Mouse (Mus musculus) neural tube, embryonic 11.5 days (tissue): ENCODE results near the gene Zfp69. TPM values are rescaled to one million over a fixed set of nuclear protein-coding genes. Genes with fewer than 3 reads are reported as not detected.

Experiments
- ATAC-seq: fragments of 200-750 bp; cut with Nextera tagmentation; 2 replicates; pipeline ENCODE4 v1.8.0; 2017; ENCODE audit warnings: moderate number of reproducible peaks, mild to moderate bottlenecking, moderate TSS enrichment, moderate library complexity; ENCODE audit not compliant: insufficient read depth, low FRiP score, low TSS enrichment
- DNase-seq: peaks from one replicate; pipeline ENCODE4 v3.0.0-alpha.2; 2015; ENCODE audit warnings: low spot score
- H3K27ac ChIP-seq: fragments of 300-500 bp; sonication (generic); 2 replicates; pipeline ENCODE4 v1.5.1; 2014; ENCODE audit warnings: low read depth, mild to moderate bottlenecking, low read length
- H3K27me3 ChIP-seq: fragments of 300-500 bp; sonication (generic); 2 replicates; pipeline ENCODE4 v1.6.1; 2014; ENCODE audit warnings: mild to moderate bottlenecking, low read length, mixed read lengths; ENCODE audit not compliant: control insufficient read depth, insufficient read depth
- H3K36me3 ChIP-seq: fragments of 300-500 bp; sonication (generic); 2 replicates; pipeline ENCODE4 v1.6.1; 2014; ENCODE audit warnings: mild to moderate bottlenecking, low read length, moderate library complexity, mixed read lengths; ENCODE audit not compliant: control insufficient read depth, insufficient read depth
- H3K4me1 ChIP-seq: fragments of 300-500 bp; sonication (generic); 2 replicates; pipeline ENCODE4 v1.6.1; 2014; ENCODE audit warnings: low read length, mixed read lengths; ENCODE audit not compliant: control insufficient read depth, insufficient read depth
- H3K4me2 ChIP-seq: fragments of 300-500 bp; sonication (generic); 2 replicates; pipeline ENCODE4 v1.6.1; 2014; ENCODE audit warnings: low read depth, mild to moderate bottlenecking, moderate library complexity
- H3K4me3 ChIP-seq: fragments of 300-500 bp; sonication (generic); 2 replicates; pipeline ENCODE4 v1.5.1; 2014; ENCODE audit warnings: low read depth, low read length
- H3K9ac ChIP-seq: fragments of 300-500 bp; sonication (generic); 2 replicates; pipeline ENCODE4 v1.6.1; 2014; ENCODE audit warnings: mild to moderate bottlenecking, low read length
- H3K9me3 ChIP-seq: fragments of 300-500 bp; sonication (generic); 2 replicates; pipeline ENCODE4 v1.6.1; 2016; ENCODE audit warnings: low read length; ENCODE audit not compliant: control insufficient read depth
- WGBS: fragments of 180-500 bp; shearing (Covaris S2); extraction: QIAGEN DNeasy Blood & Tissue Kit; methylation state at CpG from one replicate; pipeline ENCODE4 v1.1.7; 2014; 5-methylcytosine and 5-hydroxymethylcytosine counted together
- polyA plus RNA-seq: library from polyadenylated mRNA; unstranded; fragments of >200 nt; fragmentation: Nextera tagmentation; extraction: Ambion mirVana; gene quantifications from 2 replicates; pipeline ENCODE4 v1.2.1, GENCODE M21; 2014

Zfp69 gene
- polyA plus RNA-seq, 1 experiment from 2014 or later, result 9.7 TPM

DNA sequence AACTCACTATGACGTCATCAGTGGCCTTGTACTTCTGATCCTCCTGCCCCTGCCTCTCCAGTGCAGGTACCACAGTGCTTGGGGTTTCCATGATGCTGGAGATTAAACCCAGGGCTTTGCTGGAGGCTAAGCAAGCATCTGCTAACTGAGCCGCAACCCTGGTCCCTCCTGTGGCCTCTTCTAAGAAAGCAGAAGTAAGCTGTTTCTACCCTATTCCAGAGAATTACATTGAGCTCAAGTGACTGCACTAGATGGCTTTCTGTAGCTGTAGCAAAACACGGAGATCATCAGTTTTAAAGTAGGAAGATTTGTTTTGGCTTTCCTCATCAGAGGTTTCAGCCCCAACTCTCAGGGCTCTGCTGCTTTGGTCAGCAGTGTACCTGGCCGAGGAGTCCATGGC is 37.0 kb downstream of the Zfp69 start:
- H3K27ac ChIP-seq, result no peak overlapping the region
- 72% methylated on average over 4 of the region's 4 CpGs for WGBS
- H3K4me2 ChIP-seq, result no peak overlapping the region
- no peak for DNase-seq
- H3K9ac ChIP-seq, result no peak overlapping the region
- no peaks in the 10 kb centered on the region for H3K4me1 ChIP-seq
- no peaks in the 10 kb centered on the region for H3K27me3 ChIP-seq
- no peak for ATAC-seq
- no peaks in the 10 kb centered on the region for H3K9me3 ChIP-seq
- no peak overlapping the region for H3K4me3 ChIP-seq
- no peaks in the 10 kb centered on the region for H3K36me3 ChIP-seq

DNA sequence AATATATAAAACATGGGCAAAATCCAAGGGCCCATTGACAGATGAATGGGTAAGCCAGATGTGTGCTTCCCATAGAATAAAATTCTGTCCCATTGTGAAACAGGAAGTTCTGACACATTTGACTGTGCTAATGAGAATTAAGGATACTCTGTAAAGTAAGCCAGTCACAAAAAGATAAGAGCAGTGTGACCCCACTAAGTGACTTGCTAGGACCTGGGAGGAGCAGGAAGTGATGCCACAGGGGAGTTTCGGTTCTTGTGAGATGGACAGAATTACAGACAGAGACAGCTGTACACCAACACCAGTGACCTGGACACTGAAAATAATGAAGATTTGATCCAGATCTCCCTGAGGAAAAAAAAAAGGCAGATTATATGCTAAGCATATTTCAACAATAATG is 37.6 kb downstream of the Zfp69 start:
- Histone ChIP-seq H3K27me3 (no peaks in the 10 kb centered on the region), H3K4me2 (no peak overlapping the region), H3K9ac (no peak overlapping the region), H3K4me1 (no peaks in the 10 kb centered on the region), H3K36me3 (no peaks in the 10 kb centered on the region), H3K4me3 (no peak overlapping the region), H3K9me3 (no peaks in the 10 kb centered on the region), H3K27ac (no peak overlapping the region)
- no peak for ATAC-seq
- WGBS, result 82% methylated on average over 1 of the region's 1 CpGs
- no peak for DNase-seq

DNA sequence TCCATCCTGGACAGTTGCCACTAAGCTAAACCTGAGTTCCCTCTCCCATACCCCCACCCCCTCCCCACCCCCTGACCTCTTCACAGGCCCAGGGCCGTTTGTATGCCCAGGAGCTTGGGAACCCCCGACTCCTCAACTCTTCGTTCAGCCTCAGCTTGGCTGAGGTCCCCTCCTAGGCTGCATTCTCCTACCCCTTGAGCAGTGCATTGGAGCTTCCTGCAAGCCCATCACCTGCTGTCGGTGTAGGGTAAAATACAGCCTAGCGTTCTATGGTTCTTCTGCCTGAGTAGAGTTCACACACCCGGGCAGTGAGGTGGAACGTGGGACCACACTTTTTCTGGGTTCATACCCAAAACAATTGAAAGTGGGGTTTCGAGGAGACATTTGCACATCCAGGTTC is 38.1 kb downstream of the Zfp69 start:
- DNase-seq (no peak), ATAC-seq (no peak)
- no peak overlapping the region for H3K4me2 ChIP-seq
- no peak overlapping the region for H3K4me3 ChIP-seq
- H3K36me3 ChIP-seq, result no peaks in the 10 kb centered on the region
- 64% methylated on average over 8 of the region's 8 CpGs for WGBS
- H3K9ac ChIP-seq, result no peak overlapping the region
- H3K27me3 ChIP-seq, result no peaks in the 10 kb centered on the region
- no peaks in the 10 kb centered on the region for H3K4me1 ChIP-seq
- H3K9me3 ChIP-seq, result no peaks in the 10 kb centered on the region
- H3K27ac ChIP-seq, result no peak overlapping the region

DNA sequence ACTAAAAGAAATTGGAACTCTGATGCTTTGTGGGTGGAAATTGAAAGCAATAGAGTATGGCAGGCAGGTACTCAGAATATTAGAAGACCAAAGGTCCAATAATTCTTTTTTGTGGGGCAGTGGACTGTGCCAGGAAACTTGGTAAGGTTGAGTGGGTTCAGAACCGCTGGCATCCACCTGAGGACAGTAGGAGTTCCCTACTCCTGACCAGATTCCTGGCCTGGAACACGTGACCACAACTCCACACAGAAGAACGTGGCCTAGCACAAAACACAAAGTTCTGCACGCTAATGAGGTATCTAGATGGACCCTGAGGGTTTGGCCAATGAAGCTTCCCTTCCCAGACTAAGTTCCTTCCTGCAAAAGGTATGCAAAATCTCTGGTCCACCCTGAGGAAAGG is 38.6 kb downstream of the Zfp69 start:
- no peaks in the 10 kb centered on the region for H3K9me3 ChIP-seq
- H3K36me3 ChIP-seq, result no peaks in the 10 kb centered on the region
- WGBS, result 58% methylated on average over 4 of the region's 4 CpGs
- no peak for DNase-seq
- no peak overlapping the region for H3K27ac ChIP-seq
- no peaks in the 10 kb centered on the region for H3K27me3 ChIP-seq
- H3K4me3 ChIP-seq, result no peak overlapping the region
- H3K4me1 ChIP-seq, result no peaks in the 10 kb centered on the region
- no peak overlapping the region for H3K4me2 ChIP-seq
- no peak for ATAC-seq
- H3K9ac ChIP-seq, result no peak overlapping the region

DNA sequence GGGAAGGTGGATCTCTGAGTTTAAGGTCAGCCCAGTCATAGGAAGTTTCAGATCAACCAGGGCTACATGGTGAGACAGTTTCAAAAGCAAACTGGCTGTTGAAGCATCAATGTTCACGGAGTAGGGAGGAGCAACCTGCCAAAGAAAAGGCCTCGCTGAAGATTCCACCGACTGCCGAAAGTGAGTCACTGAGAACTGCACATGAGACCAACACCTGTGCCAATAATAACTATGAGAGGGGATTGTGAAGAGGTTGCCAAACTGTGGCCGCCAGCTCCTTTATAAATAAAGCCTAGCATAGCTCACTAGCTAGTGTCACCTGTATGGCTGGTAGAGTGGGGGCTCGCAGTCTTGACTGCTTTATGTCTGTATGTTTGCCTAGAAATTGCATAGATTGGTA is 40.4 kb downstream of the Zfp69 start:
- Histone ChIP-seq H3K4me1 (no peaks in the 10 kb centered on the region), H3K27me3 (no peaks in the 10 kb centered on the region), H3K4me2 (no peak overlapping the region), H3K4me3 (no peak overlapping the region), H3K36me3 (no peaks in the 10 kb centered on the region), H3K9ac (no peak overlapping the region), H3K27ac (no peak overlapping the region), H3K9me3 (no peaks in the 10 kb centered on the region)
- WGBS, result 85% methylated on average over 6 of the region's 6 CpGs
- ATAC-seq (no peak), DNase-seq (no peak)

DNA sequence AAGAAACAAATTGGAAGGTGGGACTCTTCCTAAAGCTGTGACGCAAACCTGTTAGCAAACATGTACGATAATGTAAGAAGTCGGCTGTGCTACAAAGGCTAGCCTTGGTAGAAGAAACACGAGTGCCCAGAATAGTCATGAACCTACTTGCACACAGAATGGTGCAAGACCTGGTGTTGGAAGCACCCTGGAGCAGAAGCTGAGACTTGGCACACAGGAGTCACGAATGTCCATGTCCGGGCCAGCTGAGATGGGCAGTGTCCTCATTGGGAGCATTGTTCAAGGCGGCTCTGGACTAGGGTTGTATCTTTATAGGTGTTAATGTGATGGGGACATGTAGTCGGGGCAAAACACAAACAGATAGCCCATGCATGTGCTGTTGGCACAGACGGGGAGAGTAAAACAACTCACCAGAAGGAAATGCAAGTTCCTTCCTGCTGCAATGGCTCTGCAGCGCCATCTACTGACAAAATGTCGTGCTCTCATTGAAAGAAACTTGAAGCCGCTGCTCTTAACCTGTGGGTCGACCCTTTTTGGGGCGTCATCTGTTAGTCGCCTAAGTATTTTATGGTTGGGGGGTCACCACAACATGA is 41.8 kb downstream of the Zfp69 start:
- no peaks in the 10 kb centered on the region for H3K4me1 ChIP-seq
- H3K27ac ChIP-seq, result no peak overlapping the region
- H3K9ac ChIP-seq, result no peak overlapping the region
- H3K4me2 ChIP-seq, result no peak overlapping the region
- H3K9me3 ChIP-seq, result no peaks in the 10 kb centered on the region
- WGBS, result 34% methylated on average over 15 of the region's 15 CpGs
- peak; percentile 78 for DNase-seq
- no peaks in the 10 kb centered on the region for H3K36me3 ChIP-seq
- no peak overlapping the region for H3K4me3 ChIP-seq
- no peaks in the 10 kb centered on the region for H3K27me3 ChIP-seq
- ATAC-seq, result peak; percentile 58; the same call in 1 of the 2 replicates

DNA sequence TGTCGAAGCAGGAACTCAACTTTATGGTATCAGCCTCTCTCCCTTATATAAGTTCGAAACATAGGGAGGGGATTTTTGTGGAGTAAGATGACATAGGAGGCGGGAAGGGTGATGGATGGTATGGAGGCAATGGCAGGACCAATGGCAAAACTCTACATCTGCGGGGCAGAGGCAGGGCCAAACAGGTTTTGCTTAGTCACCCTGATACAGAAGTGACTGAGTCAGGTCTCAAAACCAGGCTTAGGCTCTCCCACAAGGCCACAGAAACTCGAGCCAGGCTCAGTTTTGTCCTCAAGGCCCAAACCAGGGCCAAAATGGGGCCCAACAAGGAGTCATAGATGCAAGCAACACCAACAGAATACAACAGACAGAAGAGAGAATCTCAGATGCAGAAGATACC is 45.9 kb downstream of the Zfp69 start:
- Histone ChIP-seq H3K27ac (no peak overlapping the region), H3K4me1 (no peaks in the 10 kb centered on the region), H3K9me3 (no peaks in the 10 kb centered on the region), H3K27me3 (no peaks in the 10 kb centered on the region), H3K4me2 (no peak overlapping the region), H3K9ac (no peak overlapping the region), H3K4me3 (no peak overlapping the region), H3K36me3 (no peaks in the 10 kb centered on the region)
- WGBS, result 74% methylated on average over 5 of the region's 5 CpGs
- ATAC-seq, result no peak
- DNase-seq, result no peak

DNA sequence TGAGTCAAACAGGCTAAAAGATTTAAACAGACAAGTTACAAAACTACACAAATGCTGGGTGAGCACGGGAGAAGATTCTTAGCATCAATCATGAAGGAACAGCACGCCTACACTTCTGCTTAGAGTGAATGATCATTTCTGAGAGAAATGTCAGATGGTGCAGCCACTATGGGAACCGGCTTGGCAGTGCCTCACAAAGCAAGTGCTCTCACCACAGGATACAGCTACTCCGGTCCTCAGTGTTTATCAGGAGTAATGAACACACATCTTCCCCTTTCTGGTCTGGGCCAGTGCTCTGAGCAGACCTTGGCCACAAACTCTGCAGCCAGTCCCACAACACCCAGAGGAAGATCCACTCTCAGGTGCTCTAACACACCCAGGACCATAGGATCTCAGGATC is 47.0 kb downstream of the Zfp69 start:
- H3K36me3 ChIP-seq, result no peaks in the 10 kb centered on the region
- no peaks in the 10 kb centered on the region for H3K9me3 ChIP-seq
- no peak overlapping the region for H3K27ac ChIP-seq
- no peak overlapping the region for H3K9ac ChIP-seq
- H3K4me1 ChIP-seq, result no peaks in the 10 kb centered on the region
- H3K4me2 ChIP-seq, result no peak overlapping the region
- H3K27me3 ChIP-seq, result no peaks in the 10 kb centered on the region
- DNase-seq, result no peak
- H3K4me3 ChIP-seq, result no peak overlapping the region
- no peak for ATAC-seq
- WGBS, result 69% methylated on average over 4 of the region's 4 CpGs

DNA sequence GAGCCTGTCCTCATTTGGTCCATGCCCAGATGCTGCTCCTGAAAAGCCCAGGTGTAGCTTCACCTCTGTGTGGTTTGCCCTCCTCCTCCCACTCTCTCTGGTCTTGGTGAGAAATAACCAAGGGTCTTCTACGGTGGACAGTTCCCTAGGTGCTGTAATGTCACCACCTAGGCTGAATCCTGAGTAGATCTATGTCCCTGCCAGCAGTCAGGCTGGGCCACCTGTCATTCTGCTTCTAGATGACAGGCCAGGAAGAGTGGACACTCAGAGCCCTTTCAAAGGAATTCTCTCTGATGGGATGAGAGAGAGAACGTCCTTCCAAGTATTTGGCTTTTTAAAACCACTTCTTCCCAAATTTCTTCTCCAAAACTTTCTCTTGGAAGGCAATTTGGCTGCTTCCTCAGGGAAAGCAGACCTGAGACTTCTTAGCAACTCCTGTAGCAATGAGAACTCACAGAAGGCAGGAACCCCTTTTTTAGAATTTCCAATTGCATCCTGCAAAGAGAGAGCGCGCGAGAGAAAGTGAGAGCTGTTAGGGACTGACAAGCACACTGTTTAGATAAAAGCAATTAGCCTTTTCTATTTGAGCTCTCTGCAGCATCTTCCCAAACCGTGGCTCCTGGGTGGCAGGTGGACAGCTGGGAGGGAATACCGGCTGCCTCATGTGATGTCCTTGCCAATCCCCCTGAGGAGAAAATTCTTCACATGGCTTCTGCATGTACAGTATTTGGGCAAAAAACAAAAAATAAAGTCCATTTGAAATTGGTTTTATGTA is 55.5 kb downstream of the Zfp69 start:
- Histone ChIP-seq H3K27me3 (no peaks in the 10 kb centered on the region), H3K4me3 (no peak overlapping the region), H3K27ac (no peak overlapping the region), H3K4me1 (no peaks in the 10 kb centered on the region), H3K4me2 (no peak overlapping the region), H3K9me3 (no peaks in the 10 kb centered on the region), H3K36me3 (no peaks in the 10 kb centered on the region), H3K9ac (no peak overlapping the region)
- ATAC-seq (no peak), DNase-seq (no peak)
- WGBS, result 82% methylated on average over 7 of the region's 7 CpGs
